Mouse (Mus musculus) megakaryocyte, embryonic 14.5 days (primary cell): ENCODE data around the gene Elk3.

Source experiments
- FLI1 ChIP-seq: IDR thresholded peaks from 2 replicates; pipeline ENCODE4 v1.6.1; 2012; ENCODE audit warnings: low read length, inconsistent platforms, mixed read lengths
- GATA1 ChIP-seq: IDR thresholded peaks from 3 replicates; pipeline ENCODE4 v1.6.1; 2012; ENCODE audit warnings: mixed read lengths, low read length, inconsistent platforms, borderline replicate concordance

DNA sequence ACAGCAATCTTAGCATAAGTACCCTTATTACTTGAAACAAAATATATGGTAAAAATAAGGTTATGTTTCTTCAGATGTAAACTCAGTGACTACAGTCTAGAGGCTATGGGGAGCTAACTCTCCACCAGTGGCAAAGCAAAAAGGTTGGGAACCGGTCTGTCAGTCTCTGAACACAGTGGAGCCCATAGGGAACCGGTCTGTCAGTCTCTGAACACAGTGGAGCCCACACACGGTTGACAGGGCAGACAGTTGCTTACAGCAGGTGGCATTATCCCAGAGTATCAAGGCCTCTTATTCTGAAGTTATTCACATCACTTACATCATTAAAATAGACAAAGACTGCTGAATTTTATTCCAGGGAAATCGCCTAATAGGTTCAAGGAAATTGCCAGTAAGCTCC, 79.4 kb downstream of the Elk3 start:
- TF ChIP-seq FLI1 (no peak), GATA1 (no peak)
